Mouse (Mus musculus) hindbrain, embryonic 15.5 days (tissue): ENCODE measurements around the gene Klf13. TPM values are rescaled to one million over a fixed set of nuclear protein-coding genes. Genes with fewer than 3 reads are reported as not detected.

Source experiments
- ATAC-seq: fragments of 200-750 bp; cut with Nextera tagmentation; 2 replicates; pipeline ENCODE4 v1.8.0; 2017; ENCODE audit warnings: low read depth, moderate number of reproducible peaks, moderate TSS enrichment; ENCODE audit not compliant: low FRiP score
- H3K27ac ChIP-seq: fragments of 300-500 bp; sonication (generic); replicated peaks from 2 replicates; pipeline ENCODE4 v1.5.1; 2015; ENCODE audit warnings: mild to moderate bottlenecking, inconsistent platforms
- H3K27me3 ChIP-seq: fragments of 300-500 bp; sonication (generic); 2 replicates; pipeline ENCODE4 v1.6.1; 2015; ENCODE audit warnings: control low read depth, inconsistent platforms
- H3K36me3 ChIP-seq: fragments of 300-500 bp; sonication (generic); 2 replicates; pipeline ENCODE4 v1.6.1; 2015; ENCODE audit warnings: control low read depth, inconsistent platforms
- H3K4me1 ChIP-seq: fragments of 300-500 bp; sonication (generic); replicated peaks from 2 replicates; pipeline ENCODE4 v1.6.1; 2015; ENCODE audit warnings: control low read depth, inconsistent platforms
- H3K4me2 ChIP-seq: fragments of 300-500 bp; sonication (generic); 2 replicates; pipeline ENCODE4 v1.6.1; 2015; ENCODE audit warnings: moderate library complexity, mild to moderate bottlenecking, inconsistent platforms
- H3K4me3 ChIP-seq: fragments of 300-500 bp; sonication (generic); 2 replicates; pipeline ENCODE4 v1.5.1; 2015; ENCODE audit warnings: mild to moderate bottlenecking, inconsistent platforms
- H3K9ac ChIP-seq: fragments of 300-500 bp; sonication (generic); 2 replicates; pipeline ENCODE4 v1.6.1; 2015; ENCODE audit warnings: inconsistent platforms
- H3K9me3 ChIP-seq: fragments of 300-500 bp; sonication (generic); 2 replicates; pipeline ENCODE4 v1.6.1; 2016; ENCODE audit warnings: control low read depth, inconsistent platforms
- WGBS: fragments of 180-500 bp; shearing (Covaris S2); methylation state at CpG from one replicate; pipeline ENCODE4 v1.1.7; 2015; 5-methylcytosine and 5-hydroxymethylcytosine counted together
- polyA plus RNA-seq: library from polyadenylated mRNA; unstranded; fragments of >200 nt; fragmentation: Nextera tagmentation; extraction: Ambion mirVana; gene quantifications from 2 replicates; pipeline ENCODE4 v1.2.1, GENCODE M21; 2015

Klf13 gene
- 24.7 and 26.8 TPM in 2 replicates for polyA plus RNA-seq

DNA sequence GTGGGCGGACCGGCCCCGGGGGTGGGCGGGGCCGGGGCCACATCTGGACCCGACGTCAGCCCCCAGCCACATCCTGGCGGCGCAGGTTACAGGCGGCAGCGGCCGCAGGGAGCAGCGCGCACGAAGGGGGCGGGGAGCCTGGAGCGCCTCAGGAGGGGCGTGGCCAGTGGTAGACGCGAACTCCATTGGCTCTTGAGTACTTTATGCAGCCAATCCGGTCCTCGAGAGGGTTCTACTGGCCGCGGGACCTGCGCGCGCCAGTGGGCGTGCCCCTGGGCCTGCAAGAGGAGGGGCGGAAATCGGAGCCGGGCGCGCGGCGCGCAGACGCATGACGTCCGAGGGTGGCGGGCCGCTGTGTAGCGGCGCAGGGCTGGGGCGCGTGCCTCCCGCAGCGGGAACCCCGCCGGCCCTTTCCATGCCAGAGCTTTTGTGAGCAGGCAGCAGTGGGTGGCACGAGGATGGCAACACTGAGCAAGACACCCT lies at the start of gene Klf13:
Gene Klf13 (minus strand): TSS at position 2 of the 483 bp plus-strand sequence.
- peak within 1 kb of the TSS; percentile 89 for H3K4me2 ChIP-seq
- peak; percentile 96 for ATAC-seq
- under 1% methylated on average over 43 of the region's 50 CpGs for WGBS
- H3K36me3 ChIP-seq, result no peaks in the 10 kb centered on the region
- H3K9ac ChIP-seq, result peak within 1 kb of the TSS; percentile 84
- H3K27me3 ChIP-seq, result no peaks in the 10 kb centered on the region
- peak within 1 kb of the TSS; percentile 97 for H3K27ac ChIP-seq
- H3K9me3 ChIP-seq, result no peaks in the 10 kb centered on the region
- H3K4me1 ChIP-seq, result peaks cover 30% of the 10 kb centered on the region
- H3K4me3 ChIP-seq, result peak within 1 kb of the TSS; percentile 96

DNA sequence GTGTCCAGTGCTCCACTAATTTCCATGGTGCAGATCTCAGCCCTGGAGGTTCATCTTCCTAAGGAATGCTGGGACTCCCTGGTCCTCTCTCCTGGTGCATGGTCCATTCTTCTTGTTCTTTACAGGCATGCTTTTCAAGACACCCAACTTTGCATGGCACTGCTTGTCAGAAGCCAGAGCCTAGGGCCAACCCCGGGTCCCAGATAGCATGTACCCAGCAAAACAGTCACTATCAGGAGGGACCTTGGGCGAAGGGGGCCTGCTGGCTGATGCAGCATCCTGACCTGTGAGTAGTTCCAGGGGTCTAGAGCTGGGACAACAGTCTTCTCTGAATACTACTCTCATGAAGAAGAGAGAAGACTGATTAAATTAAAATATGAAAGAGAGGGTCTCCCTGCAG lies 49.7 kb upstream of the Klf13 start:
- no peak overlapping the region for H3K27ac ChIP-seq
- no peak overlapping the region for H3K4me3 ChIP-seq
- no peaks in the 10 kb centered on the region for H3K27me3 ChIP-seq
- peaks cover 14% of the 10 kb centered on the region for H3K4me1 ChIP-seq
- H3K9ac ChIP-seq, result no peak overlapping the region
- no peak overlapping the region for H3K4me2 ChIP-seq
- no peaks in the 10 kb centered on the region for H3K9me3 ChIP-seq
- 94% methylated on average over 2 of the region's 2 CpGs for WGBS
- H3K36me3 ChIP-seq, result no peaks in the 10 kb centered on the region
- no peak for ATAC-seq

DNA sequence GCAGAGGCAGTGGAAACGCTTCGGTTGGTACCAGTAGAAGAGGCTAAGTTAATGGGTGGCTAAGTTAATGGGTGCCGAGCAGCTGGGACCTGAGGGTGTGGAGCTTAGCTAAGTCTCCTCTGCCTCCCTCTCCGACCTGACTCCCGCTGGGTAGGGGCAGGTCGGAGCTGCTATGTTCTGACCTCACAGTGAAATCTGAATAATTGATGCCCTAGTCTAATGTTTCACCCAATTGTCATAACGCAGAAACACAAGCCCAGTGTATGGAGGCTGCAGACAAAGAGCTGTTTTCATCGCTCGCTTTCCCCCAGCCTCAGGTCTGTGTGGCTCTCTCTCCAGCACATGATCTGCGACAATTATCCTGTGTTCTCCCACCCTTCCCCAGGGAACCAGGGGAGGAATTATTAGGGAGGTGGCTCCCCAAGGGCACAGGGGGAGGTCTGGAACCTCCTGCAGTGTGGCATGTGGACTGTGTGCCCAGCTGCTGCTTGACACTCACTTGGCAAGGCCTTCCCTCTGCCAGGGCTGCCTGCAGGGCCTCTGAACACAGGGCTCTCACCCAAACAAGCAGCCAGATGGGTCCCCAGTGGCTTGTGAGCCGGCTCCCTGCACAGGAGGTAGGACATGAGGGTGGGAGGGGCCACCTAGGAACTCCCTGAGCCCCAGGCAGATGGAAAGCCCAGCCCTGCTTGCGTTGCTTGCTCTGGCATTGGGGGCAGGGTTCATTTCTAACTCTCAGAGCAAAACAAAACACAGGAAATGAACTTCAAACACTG lies 47.9 kb upstream of the Klf13 start:
- Histone ChIP-seq H3K9me3 (no peaks in the 10 kb centered on the region), H3K4me3 (no peak overlapping the region), H3K36me3 (no peaks in the 10 kb centered on the region), H3K4me2 (no peak overlapping the region), H3K4me1 (peaks cover 14% of the 10 kb centered on the region), H3K27ac (peak overlapping the region; percentile 78), H3K27me3 (no peaks in the 10 kb centered on the region), H3K9ac (0 out of 2 replicates have a peak overlapping the region, but pooled peaks have one; percentile 18)
- 9% methylated on average over 12 of the region's 12 CpGs for WGBS
- peak; percentile 83 for ATAC-seq

DNA sequence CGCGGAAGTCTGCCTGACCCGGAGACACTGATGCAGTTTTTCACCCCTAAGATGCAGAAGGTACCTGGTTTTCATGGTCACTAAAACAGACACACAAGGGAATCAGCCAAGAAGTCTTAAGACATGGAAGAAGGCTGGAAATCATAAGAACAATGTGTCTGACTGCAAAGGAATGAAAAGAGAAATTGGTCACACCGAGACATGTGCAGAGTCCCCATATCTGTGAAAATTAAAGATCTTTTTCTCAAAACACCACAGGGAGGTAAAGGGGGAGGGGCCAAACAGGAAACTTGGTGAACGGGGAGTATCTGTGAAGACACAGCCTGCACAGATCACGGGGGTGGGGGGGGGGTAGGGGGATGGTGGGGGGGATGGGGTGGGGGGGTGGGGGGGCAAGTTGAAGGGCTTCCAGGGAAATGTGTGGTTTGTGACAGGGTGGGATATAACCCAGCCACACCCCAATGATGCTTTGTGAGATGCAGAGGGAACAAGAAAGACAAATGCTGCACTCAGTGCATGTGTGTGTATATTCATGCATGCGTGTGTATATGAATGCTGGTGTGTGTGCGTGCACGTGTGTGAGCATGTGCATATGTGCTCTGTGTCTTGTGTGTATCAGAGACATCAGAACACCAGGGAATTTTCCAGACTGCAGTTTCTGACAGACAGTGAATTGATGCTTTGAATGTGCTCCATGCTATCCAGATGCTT lies 47.1 kb upstream of the Klf13 start:
- Histone ChIP-seq H3K36me3 (no peaks in the 10 kb centered on the region), H3K9me3 (no peaks in the 10 kb centered on the region), H3K9ac (no peak overlapping the region), H3K4me3 (no peak overlapping the region), H3K27ac (peak overlapping the region; percentile 78), H3K27me3 (no peaks in the 10 kb centered on the region), H3K4me1 (peaks cover 14% of the 10 kb centered on the region), H3K4me2 (no peak overlapping the region)
- 60% methylated on average over 9 of the region's 9 CpGs for WGBS
- ATAC-seq, result peak; percentile 60

DNA sequence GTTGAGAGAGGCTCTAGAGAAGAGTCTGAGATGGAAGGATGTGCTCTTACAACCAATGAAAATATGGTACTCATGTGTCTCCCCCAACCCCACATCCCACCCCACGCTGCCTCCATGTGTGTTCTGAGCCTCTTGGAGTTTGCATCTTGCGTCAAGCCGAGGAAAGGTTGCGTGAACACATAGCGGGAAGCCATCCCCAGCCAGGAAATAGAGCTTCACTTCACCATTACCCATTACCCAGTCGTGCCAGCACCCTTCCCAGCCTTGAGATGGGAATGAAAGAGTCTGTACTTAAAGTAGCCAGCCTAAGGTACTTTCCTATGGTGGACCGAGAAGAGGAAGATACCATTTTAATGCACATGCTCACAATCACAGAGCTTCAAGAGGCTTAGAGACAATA lies 46.6 kb upstream of the Klf13 start:
- Histone ChIP-seq H3K27ac (no peak overlapping the region), H3K9ac (no peak overlapping the region), H3K4me1 (peaks cover 14% of the 10 kb centered on the region), H3K27me3 (no peaks in the 10 kb centered on the region), H3K4me2 (no peak overlapping the region), H3K4me3 (no peak overlapping the region), H3K9me3 (no peaks in the 10 kb centered on the region), H3K36me3 (no peaks in the 10 kb centered on the region)
- no peak for ATAC-seq
- WGBS, result 90% methylated on average over 7 of the region's 7 CpGs

- Histone ChIP-seq H3K4me2 (no peak overlapping the region), H3K4me3 (no peak overlapping the region), H3K9ac (no peak overlapping the region), H3K27me3 (no peaks in the 10 kb centered on the region), H3K4me1 (peaks cover 14% of the 10 kb centered on the region), H3K36me3 (no peaks in the 10 kb centered on the region), H3K9me3 (no peaks in the 10 kb centered on the region), H3K27ac (no peak overlapping the region)
- ATAC-seq, result no peak
- WGBS, result 87% methylated on average over 2 of the region's 2 CpGs
These were observed 45.6 kb upstream of the Klf13 start for GRCm38 (mm10) chr7:63984329-63984728.

DNA sequence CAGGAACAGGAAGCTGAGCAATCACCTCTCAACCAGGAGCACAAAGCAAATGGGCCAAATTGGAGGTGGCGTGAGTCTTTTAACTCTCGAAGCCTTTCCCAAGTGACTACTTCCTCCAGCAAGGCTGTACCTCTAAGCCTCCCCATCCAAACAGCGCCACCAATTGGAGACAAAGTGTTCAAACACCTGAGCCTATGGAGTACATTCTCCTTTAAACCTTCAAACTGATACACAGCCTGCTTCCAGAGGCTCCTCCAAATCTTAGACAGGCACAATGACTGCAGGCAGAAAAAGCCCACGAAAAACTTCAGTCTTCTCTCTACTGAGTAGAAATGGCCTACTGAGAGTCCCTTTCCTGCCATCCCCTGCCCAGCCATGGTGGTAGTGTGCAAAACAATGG lies 38.9 kb upstream of the Klf13 start:
- H3K9me3 ChIP-seq, result no peaks in the 10 kb centered on the region
- no peak for ATAC-seq
- no peak overlapping the region for H3K9ac ChIP-seq
- no peak overlapping the region for H3K27ac ChIP-seq
- 93% methylated on average over 4 of the region's 4 CpGs for WGBS
- H3K4me3 ChIP-seq, result no peak overlapping the region
- H3K4me2 ChIP-seq, result no peak overlapping the region
- H3K27me3 ChIP-seq, result no peaks in the 10 kb centered on the region
- no peaks in the 10 kb centered on the region for H3K4me1 ChIP-seq
- H3K36me3 ChIP-seq, result no peaks in the 10 kb centered on the region

DNA sequence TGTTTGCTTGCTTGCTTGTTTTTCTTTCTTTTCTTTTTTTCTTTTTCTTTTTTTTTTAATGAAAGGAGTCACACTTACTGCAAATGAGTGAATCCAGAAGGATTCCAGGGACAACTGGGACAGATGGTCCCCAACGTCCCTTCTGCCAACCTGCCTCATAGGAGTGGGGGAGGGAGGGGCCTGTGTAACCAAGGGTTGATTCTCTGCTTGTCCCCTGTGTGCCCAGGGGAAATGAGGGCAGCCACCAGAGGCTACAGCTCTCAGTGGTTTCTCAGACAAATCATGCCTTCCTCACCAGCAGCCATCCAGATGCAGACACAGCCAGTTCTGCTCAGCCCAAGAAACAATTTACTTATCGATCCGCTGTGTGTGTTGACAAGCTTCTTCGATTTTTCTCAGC lies 32.3 kb upstream of the Klf13 start:
- H3K9me3 ChIP-seq, result no peaks in the 10 kb centered on the region
- H3K4me1 ChIP-seq, result no peaks in the 10 kb centered on the region; the same call in 1 of the 2 replicates
- H3K27me3 ChIP-seq, result no peaks in the 10 kb centered on the region
- ATAC-seq, result 0 out of 2 replicates have a peak, but pooled peaks have one; percentile 27
- no peak overlapping the region for H3K4me3 ChIP-seq
- no peak overlapping the region for H3K27ac ChIP-seq
- no peak overlapping the region for H3K4me2 ChIP-seq
- no peaks in the 10 kb centered on the region for H3K36me3 ChIP-seq
- 52% methylated on average over 4 of the region's 4 CpGs for WGBS
- no peak overlapping the region for H3K9ac ChIP-seq

DNA sequence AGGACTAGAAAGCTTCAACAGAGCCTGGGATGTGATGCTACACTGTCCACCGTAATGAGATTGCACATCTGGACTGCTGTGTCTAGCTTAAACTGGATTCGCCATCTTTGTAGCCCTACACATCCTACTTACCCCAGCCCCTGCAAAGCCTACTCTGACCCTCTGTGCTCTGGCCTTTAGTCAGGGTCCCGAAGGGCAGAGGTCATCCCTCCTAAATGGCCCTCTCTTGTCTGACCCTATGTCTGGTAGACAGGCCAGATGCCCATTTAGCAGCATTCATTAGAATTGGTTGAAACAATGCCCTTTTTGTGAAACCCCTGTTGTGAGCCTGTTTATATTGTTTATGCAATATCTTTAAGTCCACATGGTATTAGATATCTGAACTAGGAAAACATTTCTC lies 31.2 kb upstream of the Klf13 start:
- no peak for ATAC-seq
- no peak overlapping the region for H3K27ac ChIP-seq
- no peak overlapping the region for H3K9ac ChIP-seq
- H3K9me3 ChIP-seq, result no peaks in the 10 kb centered on the region
- H3K4me2 ChIP-seq, result no peak overlapping the region
- WGBS, result 63% methylated on average over 3 of the region's 3 CpGs
- H3K27me3 ChIP-seq, result no peaks in the 10 kb centered on the region
- no peaks in the 10 kb centered on the region; the same call in none of the 2 replicates for H3K4me1 ChIP-seq
- H3K36me3 ChIP-seq, result no peaks in the 10 kb centered on the region
- H3K4me3 ChIP-seq, result no peak overlapping the region

DNA sequence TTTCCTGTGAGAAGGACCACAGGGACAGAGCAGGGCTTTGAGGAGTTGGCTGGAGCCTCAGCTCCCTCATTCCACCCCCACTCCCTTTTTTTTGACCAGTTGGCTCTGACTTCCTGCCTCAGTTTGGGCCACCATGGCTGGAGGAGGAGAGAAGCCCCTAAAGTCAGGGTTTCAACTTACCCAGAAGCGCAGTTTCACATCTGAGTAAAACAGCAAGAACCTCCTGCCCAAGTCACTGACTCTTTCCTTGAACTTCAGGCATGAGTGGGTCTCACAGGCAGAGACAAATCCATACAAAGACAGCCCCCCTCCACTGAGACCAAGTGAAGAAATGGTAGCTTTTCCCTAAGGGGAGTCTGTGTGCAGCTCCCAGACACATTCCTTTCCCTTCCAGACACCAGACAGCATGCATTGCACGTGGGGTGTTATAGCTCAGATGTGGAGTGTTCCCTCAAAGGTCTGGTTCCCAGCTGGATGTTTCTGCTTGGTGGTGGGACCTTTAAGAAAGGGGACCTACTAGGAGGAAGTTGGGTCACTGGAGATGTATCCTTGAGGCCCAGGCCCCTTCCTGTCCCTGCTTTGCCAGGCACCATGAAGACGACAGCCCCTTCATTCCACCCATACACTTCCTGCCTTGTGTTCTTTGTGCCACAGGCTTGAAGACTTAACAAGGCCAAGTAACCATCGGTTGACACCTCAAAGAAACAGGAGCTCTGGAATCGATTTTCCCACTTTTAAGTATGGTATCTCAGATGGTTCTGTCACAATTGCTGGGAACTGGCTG lies 27.1 kb upstream of the Klf13 start:
- no peaks in the 10 kb centered on the region for H3K27me3 ChIP-seq
- H3K4me2 ChIP-seq, result no peak overlapping the region
- H3K4me1 ChIP-seq, result no peaks in the 10 kb centered on the region; the same call in 1 of the 2 replicates
- H3K36me3 ChIP-seq, result no peaks in the 10 kb centered on the region
- H3K9ac ChIP-seq, result no peak overlapping the region
- ATAC-seq, result no peak
- 85% methylated on average over 5 of the region's 5 CpGs for WGBS
- H3K27ac ChIP-seq, result peak overlapping the region; percentile 74
- H3K9me3 ChIP-seq, result no peaks in the 10 kb centered on the region
- H3K4me3 ChIP-seq, result no peak overlapping the region

GRCm38 (mm10) chr7:63965135-63965534 lies 26.4 kb upstream of the Klf13 start:
- no peaks in the 10 kb centered on the region for H3K27me3 ChIP-seq
- H3K9me3 ChIP-seq, result no peaks in the 10 kb centered on the region
- ATAC-seq, result peak; percentile 92
- H3K36me3 ChIP-seq, result no peaks in the 10 kb centered on the region
- H3K27ac ChIP-seq, result peak overlapping the region; percentile 74
- H3K4me2 ChIP-seq, result no peak overlapping the region
- 53% methylated on average over 2 of the region's 2 CpGs for WGBS
- H3K9ac ChIP-seq, result no peak overlapping the region
- no peak overlapping the region for H3K4me3 ChIP-seq
- H3K4me1 ChIP-seq, result no peaks in the 10 kb centered on the region; the same call in 1 of the 2 replicates
